Mouse (Mus musculus): ENCODE results near the gene Spock1. TPM values are rescaled to one million over a fixed set of nuclear protein-coding genes. Genes with fewer than 3 reads are reported as not detected.
A peak's percentile ranks its signal among the peaks of the same experiment; 100 is the strongest.
"Not testable (repeated sequence)": the region's sequence is repeated elsewhere in the genome, so short reads cannot be mapped to it uniquely, and the experiment has no call there.

Gene Spock1
- polyA plus RNA-seq, 1 experiment from 2014 or later: 111 TPM

GRCm38 (mm10) chr13:57623909-57624481 is 284.1 kb downstream of the Spock1 start:
- Histone ChIP-seq H3K9me3 (replicated peaks) (no peaks in the 10 kb centered on the region), H3K4me3 (replicated peaks) (no peak overlapping the region), H3K27me3 (replicated peaks) (no peaks in the 10 kb centered on the region), H3K27ac (replicated peaks) (no peak overlapping the region), H3K9ac (replicated peaks) (no peak overlapping the region), H3K4me1 (0 out of 2 replicates have a peak, but pooled peaks cover 5% of the 10 kb centered on the region), H3K36me3 (no peaks in the 10 kb centered on the region), H3K4me2 (no peak overlapping the region)
- ATAC-seq (ENCODE audit: low FRiP score): no peak
- WGBS: 43% methylated on average over 7 of the region's 7 CpGs

DNA sequence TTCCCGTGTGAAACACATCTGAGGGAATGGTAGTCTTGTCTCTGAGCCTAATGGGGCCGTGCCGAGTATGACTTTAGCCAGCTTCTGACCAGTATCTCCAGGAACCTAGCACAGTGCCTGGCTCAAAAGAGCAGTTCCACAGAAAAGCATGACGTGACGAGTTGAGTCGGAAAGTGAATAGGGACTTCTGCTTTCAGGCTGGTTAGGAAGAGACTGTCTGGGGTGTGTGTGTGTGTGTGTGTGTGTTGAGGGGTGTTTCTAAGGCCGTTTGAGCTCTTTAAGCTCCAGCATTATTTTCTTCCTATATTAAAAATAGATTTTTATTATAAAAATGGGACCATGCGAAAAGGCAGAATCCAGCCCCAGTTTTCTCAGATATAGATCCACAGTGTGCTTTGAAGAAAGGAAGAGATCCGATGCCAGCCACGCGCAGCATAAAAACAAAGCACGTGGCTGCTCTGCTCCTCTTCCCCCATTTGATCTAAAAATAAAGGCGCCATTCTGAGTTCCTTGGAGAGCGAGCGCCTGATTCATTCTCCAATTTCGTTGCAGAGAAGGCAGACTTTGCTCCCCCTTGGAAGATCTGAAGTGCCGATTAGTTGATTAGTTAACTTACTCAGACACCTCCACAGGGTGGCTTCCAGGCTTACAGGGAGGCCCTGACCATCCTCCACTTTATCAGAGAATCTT is 288.9 kb downstream of the Spock1 start:
- Histone ChIP-seq H3K27ac (replicated peaks) (no peak overlapping the region), H3K9ac (replicated peaks) (no peak overlapping the region), H3K27me3 (replicated peaks) (no peaks in the 10 kb centered on the region), H3K36me3 (no peaks in the 10 kb centered on the region), H3K4me2 (no peak overlapping the region), H3K4me3 (replicated peaks) (no peak overlapping the region), H3K9me3 (replicated peaks) (no peaks in the 10 kb centered on the region), H3K4me1 (peaks cover 7% of the 10 kb centered on the region; the same call in 1 of the 2 replicates)
- 78% methylated on average over 17 of the region's 17 CpGs for WGBS
- ATAC-seq (ENCODE audit: low FRiP score): no peak

DNA sequence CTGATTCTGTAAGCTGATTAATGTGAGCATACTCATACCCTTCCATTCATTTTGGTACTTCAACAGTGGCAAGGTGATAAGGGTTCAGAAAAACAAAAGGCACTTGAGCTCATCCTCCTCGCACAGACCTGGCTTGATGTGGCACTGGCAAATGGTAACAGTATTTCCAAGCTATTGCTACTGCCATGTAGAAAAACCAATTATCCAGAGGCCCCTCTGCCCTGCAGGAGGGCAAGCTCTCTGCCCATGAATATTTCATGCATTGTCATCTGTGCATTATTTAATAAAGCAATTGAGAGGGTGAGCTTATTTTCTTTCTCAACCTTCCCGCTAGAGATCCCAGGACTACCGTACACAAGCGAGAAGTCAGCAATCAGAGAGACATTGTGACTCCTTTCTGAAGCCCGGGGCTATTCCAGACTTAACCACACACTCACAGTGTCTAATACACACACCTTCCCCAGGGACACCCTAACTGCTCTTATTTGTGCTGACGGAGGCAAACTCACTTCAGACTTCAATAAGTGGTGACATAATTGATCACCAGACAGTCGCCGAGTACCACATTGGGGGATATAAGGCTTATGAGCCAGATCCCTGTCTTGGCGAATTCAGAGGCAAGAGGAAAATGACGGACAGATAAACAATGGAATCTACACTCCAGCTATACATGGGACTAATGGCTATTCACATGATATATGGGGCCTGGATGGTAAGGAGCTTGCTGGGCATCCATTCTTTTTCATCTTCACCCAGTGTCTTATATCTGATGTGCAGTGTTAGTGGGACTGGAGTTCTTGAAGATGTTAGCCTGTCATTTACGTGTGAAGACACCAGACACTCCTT is 296.6 kb downstream of the Spock1 start:
- Histone ChIP-seq H3K27me3 (replicated peaks) (no peaks in the 10 kb centered on the region), H3K9me3 (replicated peaks) (no peaks in the 10 kb centered on the region), H3K27ac (replicated peaks) (peak overlapping the region; percentile 69), H3K36me3 (no peaks in the 10 kb centered on the region), H3K9ac (replicated peaks) (no peak overlapping the region), H3K4me2 (no peak overlapping the region), H3K4me1 (peaks cover 38% of the 10 kb centered on the region), H3K4me3 (replicated peaks) (no peak overlapping the region)
- 33% methylated on average over 11 of the region's 11 CpGs for WGBS
- ATAC-seq (ENCODE audit: low FRiP score): peak; percentile 68

- H3K27me3 ChIP-seq (replicated peaks): no peaks in the 10 kb centered on the region
- no peaks in the 10 kb centered on the region for H3K9me3 ChIP-seq (replicated peaks)
- no peak for ATAC-seq (ENCODE audit: low FRiP score)
- H3K4me3 ChIP-seq (replicated peaks): no peak overlapping the region
- 63% methylated on average over 7 of the region's 7 CpGs for WGBS
- H3K4me2 ChIP-seq: no peak overlapping the region
- H3K4me1 ChIP-seq: peaks cover 42% of the 10 kb centered on the region
- no peaks in the 10 kb centered on the region for H3K36me3 ChIP-seq
- no peak overlapping the region for H3K9ac ChIP-seq (replicated peaks)
- peak overlapping the region; percentile 0; the same call in 1 of the 2 replicates for H3K27ac ChIP-seq (replicated peaks)
These were observed 298.2 kb downstream of the Spock1 start for GRCm38 (mm10) chr13:57609946-57610345.

- Histone ChIP-seq H3K36me3 (no peaks in the 10 kb centered on the region), H3K27me3 (replicated peaks) (no peaks in the 10 kb centered on the region), H3K4me1 (peaks cover 34% of the 10 kb centered on the region), H3K4me3 (replicated peaks) (no peak overlapping the region), H3K27ac (replicated peaks) (no peak overlapping the region; the same call in 1 of the 2 replicates), H3K9ac (replicated peaks) (no peak overlapping the region), H3K4me2 (no peak overlapping the region), H3K9me3 (replicated peaks) (no peaks in the 10 kb centered on the region)
- WGBS: 82% methylated on average over 3 of the region's 3 CpGs
- ATAC-seq (ENCODE audit: low FRiP score): no peak
These were observed 303.7 kb downstream of the Spock1 start for GRCm38 (mm10) chr13:57604437-57604836.

DNA sequence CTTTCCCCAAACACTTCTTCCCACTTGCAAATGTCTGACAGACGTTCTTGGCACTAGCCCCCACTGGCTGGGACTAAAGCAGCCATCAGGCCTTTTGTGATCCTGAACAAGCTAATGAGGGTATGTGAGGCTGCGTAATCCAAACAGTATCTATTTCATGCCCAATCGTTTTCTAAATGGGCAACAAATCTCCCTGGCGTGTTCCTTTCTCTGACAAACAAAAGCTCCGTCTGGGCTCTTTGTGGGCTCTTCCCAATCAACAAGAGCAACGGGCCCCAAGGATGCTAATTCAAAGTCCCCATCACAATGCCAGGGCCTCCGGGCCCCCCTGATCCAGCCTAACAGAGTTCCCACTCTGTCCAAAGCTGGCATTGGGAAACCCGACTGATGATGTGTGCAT is 304.9 kb downstream of the Spock1 start:
- Histone ChIP-seq H3K27me3 (replicated peaks) (no peaks in the 10 kb centered on the region), H3K27ac (replicated peaks) (no peak overlapping the region)
- 17% methylated on average over 8 of the region's 8 CpGs for WGBS

DNA sequence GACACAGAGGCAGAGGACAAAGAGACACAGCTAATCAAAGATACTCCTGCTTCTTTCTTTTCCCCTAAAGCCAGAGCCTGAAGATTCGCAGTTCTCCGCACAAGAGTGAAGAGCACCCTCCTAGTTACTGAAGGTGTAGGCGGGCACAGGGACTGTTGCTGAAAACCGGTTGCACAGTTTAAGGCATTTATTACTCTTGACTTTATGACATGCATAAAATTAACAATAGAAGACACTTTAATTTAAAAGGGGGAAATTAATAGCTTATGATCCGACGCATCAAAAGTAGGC is 312.4 kb downstream of the Spock1 start:
- H3K36me3 ChIP-seq: no peaks in the 10 kb centered on the region
- H3K4me1 ChIP-seq: peaks cover 30% of the 10 kb centered on the region
- 38% methylated on average over 6 of the region's 6 CpGs for WGBS
- no peak overlapping the region; the same call in 1 of the 2 replicates for H3K9ac ChIP-seq (replicated peaks)
- H3K4me3 ChIP-seq (replicated peaks): no peak overlapping the region
- no peak; the same call in 1 of the 2 replicates for ATAC-seq (ENCODE audit: low FRiP score)
- no peaks in the 10 kb centered on the region for H3K27me3 ChIP-seq (replicated peaks)
- H3K4me2 ChIP-seq: peak overlapping the region; percentile 41
- H3K9me3 ChIP-seq (replicated peaks): no peaks in the 10 kb centered on the region
- peak overlapping the region; percentile 80 for H3K27ac ChIP-seq (replicated peaks)

More for the DNA sequence above, 304.9 kb downstream of the Spock1 start:
- no peak overlapping the region for H3K4me2 ChIP-seq
- no peak overlapping the region for H3K9ac ChIP-seq (replicated peaks)
- ATAC-seq (ENCODE audit: low FRiP score): 0 out of 2 replicates have a peak, but pooled peaks have one; percentile 42
- peaks cover 38% of the 10 kb centered on the region for H3K4me1 ChIP-seq
- no peaks in the 10 kb centered on the region for H3K36me3 ChIP-seq
- H3K4me3 ChIP-seq (replicated peaks): no peak overlapping the region
- H3K9me3 ChIP-seq (replicated peaks): no peaks in the 10 kb centered on the region

GRCm38 (mm10) chr13:57595032-57595760 is 312.9 kb downstream of the Spock1 start:
- Histone ChIP-seq H3K4me2 (peak overlapping the region; percentile 41), H3K4me3 (replicated peaks) (no peak overlapping the region), H3K36me3 (no peaks in the 10 kb centered on the region), H3K27me3 (replicated peaks) (no peaks in the 10 kb centered on the region), H3K9me3 (replicated peaks) (no peaks in the 10 kb centered on the region), H3K27ac (replicated peaks) (peak overlapping the region; percentile 80), H3K9ac (replicated peaks) (no peak overlapping the region; the same call in 1 of the 2 replicates), H3K4me1 (peaks cover 27% of the 10 kb centered on the region)
- WGBS: 10% methylated on average over 15 of the region's 15 CpGs
- ATAC-seq (ENCODE audit: low FRiP score): peak; percentile 86

DNA sequence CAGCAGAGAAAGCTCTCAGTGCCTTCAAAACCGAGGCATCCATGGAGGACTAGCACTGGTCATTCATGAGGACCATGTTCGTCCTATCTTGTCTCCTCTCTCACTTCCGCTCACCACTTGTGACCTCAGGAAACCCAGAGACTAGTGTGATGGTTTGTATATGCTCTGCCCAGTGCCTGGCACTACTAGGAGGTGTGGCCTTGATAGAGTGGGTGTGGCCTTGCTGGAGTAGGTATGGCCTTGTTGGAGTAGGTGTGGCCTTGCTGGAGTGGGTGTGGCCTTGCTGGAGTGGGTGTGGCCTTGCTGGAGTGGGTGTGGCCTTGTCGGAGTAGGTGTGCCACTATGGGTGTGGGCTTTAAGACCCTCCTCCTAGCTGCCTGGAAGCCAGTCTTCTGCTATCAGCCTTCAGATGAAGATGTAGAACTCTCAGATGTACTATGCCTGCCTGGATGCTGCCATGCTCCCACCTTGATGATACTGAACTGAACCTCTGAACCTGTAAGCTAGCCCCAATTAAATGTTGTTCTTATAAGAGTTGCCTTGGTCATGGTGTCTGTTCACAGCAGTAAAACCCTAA is 318.7 kb downstream of the Spock1 start:
- ATAC-seq (ENCODE audit: low FRiP score); H3K4me3 ChIP-seq (replicated peaks); H3K9ac ChIP-seq (replicated peaks); H3K9me3 ChIP-seq (replicated peaks); H3K27me3 ChIP-seq (replicated peaks); H3K4me2 ChIP-seq; H3K36me3 ChIP-seq: not testable (repeated sequence)
- H3K4me1 ChIP-seq: peaks cover 20% of the 10 kb centered on the region
- WGBS: 84% methylated on average over 4 of the region's 4 CpGs
- H3K27ac ChIP-seq (replicated peaks): peak overlapping the region; percentile 69

DNA sequence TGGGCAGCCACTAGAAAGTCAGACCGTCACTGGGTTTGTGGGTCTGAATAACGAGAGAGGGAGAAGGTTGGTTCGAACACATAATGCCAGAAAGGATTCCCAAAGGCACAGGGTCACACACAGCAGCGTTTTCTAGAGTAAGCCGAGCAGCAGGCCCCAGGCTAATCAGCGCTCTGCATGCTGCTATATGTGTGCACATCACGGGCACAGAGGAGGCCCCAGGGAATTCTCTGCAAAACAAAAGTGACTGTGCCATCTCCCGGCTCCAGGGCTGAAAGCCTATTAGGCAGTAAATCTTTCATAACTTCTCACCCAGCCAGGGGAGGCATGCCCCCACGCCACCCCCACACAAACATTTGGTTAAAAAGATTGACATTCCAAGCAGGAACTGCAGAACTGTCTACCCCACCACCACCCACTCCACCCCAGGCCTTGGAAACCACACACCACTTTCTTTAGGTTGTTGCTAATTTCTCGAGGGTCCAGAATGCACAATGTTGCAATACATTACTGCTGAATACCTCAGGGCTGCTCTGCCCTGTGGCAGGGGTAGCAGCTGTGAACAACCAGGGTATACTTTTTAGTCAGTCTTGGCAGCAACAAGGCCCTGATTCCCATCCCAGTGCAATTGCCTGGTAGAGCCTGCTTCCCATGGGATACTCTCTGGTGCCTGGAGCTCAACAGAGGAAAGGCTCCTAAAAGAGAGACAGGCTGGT is 319.4 kb downstream of the Spock1 start:
- Histone ChIP-seq H3K4me1 (peaks cover 19% of the 10 kb centered on the region), H3K9ac (replicated peaks) (no peak overlapping the region), H3K4me2 (no peak overlapping the region), H3K4me3 (replicated peaks) (no peak overlapping the region), H3K36me3 (no peaks in the 10 kb centered on the region; the same call in 1 of the 2 replicates), H3K27me3 (replicated peaks) (no peaks in the 10 kb centered on the region), H3K27ac (replicated peaks) (peak overlapping the region; percentile 69), H3K9me3 (replicated peaks) (no peaks in the 10 kb centered on the region)
- WGBS: 12% methylated on average over 10 of the region's 10 CpGs
- peak; percentile 72 for ATAC-seq (ENCODE audit: low FRiP score)
